Mouse (Mus musculus) heart, postnatal 10 days (tissue): ENCODE data around the gene A930017K11Rik. TPM values are rescaled to one million over a fixed set of nuclear protein-coding genes. Genes with fewer than 3 reads are reported as not detected.

Experiments
- total RNA-seq, 2 experiments: library from RNA; stranded (reverse); gene quantifications; 2 replicates each; pipeline ENCODE4 v1.2.3; 2021

A930017K11Rik gene
- total RNA-seq, 2 experiments from 2014 or later = not detected

Other genes with a start within 250 kb of the A930017K11Rik start
- 1 to 10 TPM in 1 of 2 experiments, under 1 TPM in 1; 0.38 to 1.9 TPM for gene Gng13, start 235.4 kb downstream of the A930017K11Rik start, total RNA-seq
- 1 to 10 TPM; 4.2 to 5.1 TPM for gene Chtf18, start 225.1 kb downstream of the A930017K11Rik start, total RNA-seq
- 1 to 10 TPM; 4.6 to 5.7 TPM for gene Rpusd1, start 224.9 kb downstream of the A930017K11Rik start, total RNA-seq
- not detected for gene Mslnl, start 216.5 kb downstream of the A930017K11Rik start, total RNA-seq
- gene Msln, start 198.2 kb downstream of the A930017K11Rik start, total RNA-seq = 10 to 100 TPM; 38.5 to 40.6 TPM
- 10 to 100 TPM; 43.2 to 49.3 TPM for gene Narfl, start 178.8 kb downstream of the A930017K11Rik start, total RNA-seq
- 10 to 100 TPM; 23.8 to 25.7 TPM for gene Haghl, start 166.9 kb downstream of the A930017K11Rik start, total RNA-seq
- under 1 TPM in 1 of 2 experiments, not detected in 1; 0.14 TPM for gene Ccdc78, start 166.0 kb downstream of the A930017K11Rik start, total RNA-seq
- gene Fam173a, start 159.7 kb downstream of the A930017K11Rik start, total RNA-seq = 10 to 100 TPM; 37.8 to 38.9 TPM
- not detected for gene AC134908.4, start 156.9 kb downstream of the A930017K11Rik start, total RNA-seq
- gene Metrn, start 155.4 kb downstream of the A930017K11Rik start, total RNA-seq = 10 to 100 TPM; 59.7 to 60.9 TPM
- 1 to 10 TPM in 1 of 2 experiments, under 1 TPM in 1; 0.67 to 1.2 TPM for gene Fbxl16, start 143.5 kb downstream of the A930017K11Rik start, total RNA-seq
- gene Wdr24, start 128.9 kb downstream of the A930017K11Rik start, total RNA-seq = 10 to 100 TPM; 10.1 to 12.2 TPM
- gene Jmjd8, start 123.7 kb downstream of the A930017K11Rik start, total RNA-seq = 10 to 100 TPM; 33.7 to 34.5 TPM
- gene Stub1, start 119.2 kb downstream of the A930017K11Rik start, total RNA-seq = 100 to 1,000 TPM; 123 to 132 TPM
- 1 to 10 TPM; 2.2 to 2.6 TPM for gene Rhbdl1, start 115.3 kb downstream of the A930017K11Rik start, total RNA-seq
- gene Gm20683, start 110.8 kb downstream of the A930017K11Rik start, total RNA-seq = 1 to 10 TPM; 4.2 to 4.7 TPM
- 10 to 100 TPM; 80.4 to 86.5 TPM for gene Rhot2, start 107.7 kb downstream of the A930017K11Rik start, total RNA-seq
- 1 to 10 TPM; 3.9 to 6.2 TPM for gene Wdr90, start 91.1 kb downstream of the A930017K11Rik start, total RNA-seq
- 100 to 1,000 TPM; 191 to 218 TPM for gene Mcrip2, start 83.8 kb downstream of the A930017K11Rik start, total RNA-seq
- gene Mettl26, start 77.5 kb downstream of the A930017K11Rik start, total RNA-seq = 10 to 100 TPM; 15.4 to 15.7 TPM
- under 1 TPM; 0.62 to 0.96 TPM for gene Wfikkn1, start 71.7 kb downstream of the A930017K11Rik start, total RNA-seq
- 10 to 100 TPM; 13.4 to 18.8 TPM for gene Rab40c, start 32.8 kb downstream of the A930017K11Rik start, total RNA-seq
- gene Pigq, start 7.6 kb downstream of the A930017K11Rik start, total RNA-seq = 10 to 100 TPM; 76.6 to 78.5 TPM
- gene Nhlrc4, start 7.6 kb downstream of the A930017K11Rik start, total RNA-seq = not detected
- gene Capn15, start 33.2 kb upstream of the A930017K11Rik start, total RNA-seq = 10 to 100 TPM; 12.6 to 13.5 TPM
- gene Rab11fip3, start 117.0 kb upstream of the A930017K11Rik start, total RNA-seq = 10 to 100 TPM; 23.4 to 24.1 TPM
- gene Decr2, start 137.8 kb upstream of the A930017K11Rik start, total RNA-seq = 10 to 100 TPM; 14.4 to 16.7 TPM
- gene Nme4, start 143.0 kb upstream of the A930017K11Rik start, total RNA-seq = 1 to 10 TPM; 3.6 to 5.2 TPM
- gene Tmem8, start 160.7 kb upstream of the A930017K11Rik start, total RNA-seq = 1 to 10 TPM; 1.9 to 2.2 TPM
- 100 to 1,000 TPM in 1 of 2 experiments, 10 to 100 TPM in 1; 92.2 to 101 TPM for gene Mrpl28, start 170.9 kb upstream of the A930017K11Rik start, total RNA-seq
- gene Axin1, start 186.1 kb upstream of the A930017K11Rik start, total RNA-seq = 10 to 100 TPM; 20.6 to 24.1 TPM
- not detected for gene Pdia2, start 246.5 kb upstream of the A930017K11Rik start, total RNA-seq